Mouse (Mus musculus): Measurements from ENCODE around the gene Inhbe. TPM values are rescaled to one million over a fixed set of nuclear protein-coding genes. Genes with fewer than 3 reads are reported as not detected.

Inhbe gene
- 15.8 and 17.1 TPM in 2 replicates for polyA plus RNA-seq (2012; rRNA removed)

DNA sequence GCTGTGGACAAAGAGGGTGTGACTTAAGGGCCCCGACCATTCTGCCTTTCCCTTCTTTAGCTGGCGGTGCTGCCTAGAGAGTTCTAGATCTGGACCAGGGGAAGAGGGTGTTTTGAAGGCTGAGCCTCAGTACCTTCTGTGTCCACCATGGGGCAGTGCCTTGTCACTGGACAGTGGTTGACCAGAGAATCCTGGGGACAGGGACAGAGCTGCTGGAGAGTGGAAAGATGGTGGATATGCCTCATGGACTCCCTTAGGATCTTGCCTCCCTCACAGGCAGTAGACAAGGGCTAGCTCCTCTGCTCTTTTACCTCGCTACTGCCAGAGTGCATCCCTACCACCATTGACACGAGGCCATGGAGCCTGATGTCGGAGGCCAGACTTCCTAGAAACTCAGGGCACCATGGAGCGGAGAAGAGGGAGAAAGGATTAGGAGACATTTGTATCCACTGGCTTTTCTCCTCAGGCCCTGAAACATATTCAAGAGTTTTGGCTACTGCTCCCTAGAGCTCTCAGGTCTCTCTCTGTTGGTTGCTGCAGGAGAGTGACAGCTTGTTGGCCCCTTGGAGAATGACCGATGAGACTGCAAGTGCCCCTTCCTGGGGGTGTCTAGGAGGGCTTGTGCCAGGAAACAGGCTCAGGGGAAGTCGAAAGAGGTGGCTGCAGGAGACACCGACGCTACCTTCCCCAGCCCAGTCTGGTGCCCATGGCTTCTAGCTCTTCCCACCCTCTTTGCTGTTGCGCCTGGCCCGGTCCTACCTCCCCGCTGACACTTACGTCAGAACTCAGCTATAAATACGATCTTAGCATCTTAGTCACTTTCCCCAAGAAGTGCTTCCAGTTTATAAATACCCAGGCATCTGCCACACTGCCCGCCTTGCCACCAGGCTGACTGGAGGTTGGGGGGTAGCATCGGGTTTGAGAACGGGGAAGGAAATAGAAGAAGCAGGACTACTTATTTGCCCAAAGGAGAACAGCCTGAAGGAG is at the start of gene Inhbe:
Inhbe (minus strand) TSS at position 503 of the 987 bp plus-strand sequence.

GRCm38 (mm10) chr10:127380251-127380691 is 26.1 kb upstream of the Inhbe start, which contains the start of gene R3hdm2:
TSS of gene R3hdm2 (plus strand) at chr10:127380327.

GRCm38 (mm10) chr10:127369834-127370820 is 15.9 kb upstream of the Inhbe start, which contains the start of gene Inhbc:
TSS of gene Inhbc (minus strand) at chr10:127370431.

GRCm38 (mm10) chr10:127341891-127342639 is 12.1 kb downstream of the Inhbe start, which contains the start of gene Gli1:
TSS of gene Gli1 (minus strand) at chr10:127341974.

DNA sequence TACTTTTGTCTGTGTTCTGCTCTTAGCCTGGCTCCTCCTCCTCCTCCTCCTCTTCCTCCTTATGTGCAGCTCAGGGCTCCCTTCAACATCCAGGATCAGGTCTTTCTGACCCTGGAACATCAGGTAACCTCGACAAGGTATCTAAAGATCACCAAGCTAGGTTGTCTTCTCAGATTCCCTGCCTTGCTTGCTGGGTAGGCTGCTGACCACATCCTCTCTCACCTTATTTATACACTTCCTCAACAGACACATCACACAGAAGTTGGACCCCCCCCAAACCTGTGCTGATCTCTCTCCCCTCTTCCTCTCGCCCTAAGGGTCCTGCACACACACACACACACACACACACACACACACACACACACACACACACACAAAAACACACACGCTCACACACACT is 32.6 kb downstream of the Inhbe start, which contains the start of gene Arhgap9:
Arhgap9 (plus strand) TSS at position 344 of the 400 bp plus-strand sequence.

DNA sequence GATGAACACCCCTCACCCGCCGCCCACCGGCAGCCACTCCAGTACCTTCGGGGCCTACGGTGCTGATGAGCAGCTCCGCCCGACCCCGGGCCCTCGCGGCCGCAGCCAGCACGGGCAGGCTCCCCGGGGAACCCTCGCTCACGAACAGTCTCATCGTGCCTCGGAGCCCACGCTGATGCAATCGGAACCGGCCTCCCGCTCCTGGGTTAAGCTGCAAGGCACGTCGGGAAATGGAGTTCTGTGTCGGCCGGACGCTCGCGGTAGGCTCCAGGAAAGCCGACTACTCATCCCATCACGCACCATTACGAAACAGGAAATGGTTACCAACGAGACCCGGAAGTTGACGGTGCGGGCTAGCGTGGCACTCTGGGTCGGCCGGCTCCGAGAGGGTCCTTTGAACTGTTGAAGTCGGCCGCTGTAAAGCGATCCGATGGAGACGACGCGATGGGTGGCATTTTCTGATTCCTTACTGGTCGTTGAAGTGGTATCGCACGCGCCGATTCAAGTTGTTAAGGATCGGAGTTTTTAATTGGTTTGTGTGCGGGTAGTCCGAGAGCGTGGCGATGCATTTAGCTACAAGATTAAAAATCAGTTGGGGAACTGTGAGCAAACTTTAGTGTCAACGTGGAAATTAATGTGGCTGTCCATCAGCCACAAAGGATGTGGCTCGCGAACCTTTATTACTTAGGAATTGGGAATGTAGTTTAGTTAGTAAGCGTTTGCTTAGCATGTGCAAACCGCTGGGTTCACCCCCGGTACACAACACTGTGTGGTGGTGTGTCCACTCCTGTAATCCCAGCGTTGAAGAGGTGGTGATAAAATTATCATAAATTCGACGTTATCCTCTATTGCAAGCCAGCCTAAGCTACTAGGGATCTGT is 42.5 kb downstream of the Inhbe start, which contains the start of gene Mars:
Mars (minus strand) TSS at position 311 of the 880 bp plus-strand sequence.

Other genes with a start within 250 kb of the Inhbe start
- gene Os9, start 233.3 kb downstream of the Inhbe start, polyA plus RNA-seq (2012; rRNA removed), result 48.7 and 52.7 TPM in 2 replicates
- 21.1 and 27.0 TPM in 2 replicates for gene B4galnt1, start 189.2 kb downstream of the Inhbe start, polyA plus RNA-seq (2012; rRNA removed)
- gene Slc26a10, start 173.8 kb downstream of the Inhbe start, polyA plus RNA-seq (2012; rRNA removed), result 3.8 and 4.2 TPM in 2 replicates
- gene Arhgef25, start 164.3 kb downstream of the Inhbe start, polyA plus RNA-seq (2012; rRNA removed), result 5.2 and 6.2 TPM in 2 replicates
- gene Dtx3, start 158.7 kb downstream of the Inhbe start, polyA plus RNA-seq (2012; rRNA removed), result 25.7 and 36.5 TPM in 2 replicates
- gene Pip4k2c, start 142.8 kb downstream of the Inhbe start, polyA plus RNA-seq (2012; rRNA removed), result 15.5 and 18.1 TPM in 2 replicates
- gene Kif5a, start 91.1 kb downstream of the Inhbe start, polyA plus RNA-seq (2012; rRNA removed), result 0.13 TPM in 2 replicates
- gene Dctn2, start 88.0 kb downstream of the Inhbe start, polyA plus RNA-seq (2012; rRNA removed), result 57.1 and 59.5 TPM in 2 replicates
- gene Mbd6, start 65.4 kb downstream of the Inhbe start, polyA plus RNA-seq (2012; rRNA removed), result 6.1 and 8.2 TPM in 2 replicates
- 45.8 and 49.7 TPM in 2 replicates for gene Mars, start 42.6 kb downstream of the Inhbe start, polyA plus RNA-seq (2012; rRNA removed)
- 11.3 and 12.3 TPM in 2 replicates for gene Arhgap9, start 32.4 kb downstream of the Inhbe start, polyA plus RNA-seq (2012; rRNA removed)
- 0.48 and 0.55 TPM in 2 replicates for gene Gli1, start 12.4 kb downstream of the Inhbe start, polyA plus RNA-seq (2012; rRNA removed)
- gene Inhbc, start 16.0 kb upstream of the Inhbe start, polyA plus RNA-seq (2012; rRNA removed), result 5.6 and 6.3 TPM in 2 replicates
- 10.7 and 13.9 TPM in 2 replicates for gene R3hdm2, start 25.9 kb upstream of the Inhbe start, polyA plus RNA-seq (2012; rRNA removed)
- gene Stac3, start 147.3 kb upstream of the Inhbe start, polyA plus RNA-seq (2012; rRNA removed), result 0.37 and 0.73 TPM in 2 replicates
- gene Ndufa4l2, start 160.6 kb upstream of the Inhbe start, polyA plus RNA-seq (2012; rRNA removed), result 58.2 and 83.8 TPM in 2 replicates
- 109 and 125 TPM in 2 replicates for gene Shmt2, start 168.0 kb upstream of the Inhbe start, polyA plus RNA-seq (2012; rRNA removed)
- 0.03 and 0.07 TPM in 2 replicates for gene Nxph4, start 180.1 kb upstream of the Inhbe start, polyA plus RNA-seq (2012; rRNA removed)

All from liver, embryonic 18 days (tissue).